13 mouse cellular contexts compared by ENCODE assay signal in the genomic region with DNA sequence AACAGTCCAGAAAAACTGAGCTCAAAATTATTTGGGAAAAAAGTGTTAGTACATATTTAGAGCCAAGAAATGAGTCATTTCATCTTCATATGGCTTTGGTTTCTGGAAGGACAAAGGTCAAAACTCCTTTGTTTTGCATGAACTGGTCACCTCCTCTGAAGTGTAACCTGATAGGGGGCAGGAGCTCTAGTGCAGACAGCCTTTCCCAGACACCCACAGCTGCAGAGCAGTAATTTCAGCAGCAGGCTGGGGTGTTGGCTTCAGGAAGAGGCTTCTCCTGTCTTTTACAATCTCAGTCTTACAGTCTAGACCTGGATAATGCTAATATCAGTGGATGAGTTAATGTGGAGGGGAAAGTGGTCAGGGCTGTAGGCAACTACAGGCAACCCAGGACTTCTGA.
A peak's percentile ranks its signal among the peaks of the same experiment; 100 is the strongest.
DNase-seq lines count a peak whose midpoint lies in the region; ATAC-seq and TF ChIP-seq lines count a peak whose summit lies in the region.
"Had no signal": no experiment of that assay in that cellular context is flagged by ENCODE, and none has a peak within 500 bp of the region (broad histone marks: within the 10 kb centered on the region; RNA-seq: fewer than 3 reads in every experiment).

No protein-coding gene starts in this region.

- no peak overlapping the region for H3K27ac ChIP-seq in embryonic facial prominence, embryonic 11.5 days (replicated peaks; ENCODE audit: low read depth, low read length)
- no peak overlapping the region for H3K27ac ChIP-seq in forebrain, embryonic 12.5 days
- H3K27ac ChIP-seq: hindbrain, postnatal 0 days; liver, embryonic 14.5 days had no signal

- ATAC-seq in embryonic facial prominence, embryonic 11.5 days (replicated peaks; ENCODE audit: insufficient number of reproducible peaks, low FRiP score, low TSS enrichment, low read depth), result 0 out of 2 replicates have a peak, but pooled peaks have one; percentile 39
- no peak for ATAC-seq in forebrain, embryonic 12.5 days (ENCODE audit: low FRiP score)
- ATAC-seq: hindbrain, postnatal 0 days had no signal

- no peak overlapping the region for H3K4me2 ChIP-seq in embryonic facial prominence, embryonic 11.5 days (ENCODE audit: low read depth, low read length)
- peak overlapping the region; percentile 42 for H3K4me2 ChIP-seq in myocyte (ENCODE audit: low read depth)
- H3K4me2 ChIP-seq in forebrain, embryonic 12.5 days, result no peak overlapping the region

- peak; percentile 25 for DNase-seq in gastrocnemius, postnatal 14 days
- no peak for DNase-seq in gastrocnemius, postnatal 36 days
- DNase-seq in lung, postnatal 10 days, result peak; percentile 3
- DNase-seq in lung, postnatal 4 days, result no peak
- DNase-seq in embryonic facial prominence, embryonic 11.5 days (ENCODE audit: low spot score), result peak; percentile 69
- no peak for DNase-seq in right cerebral cortex, adult 18-20 months
- DNase-seq: cerebellum, postnatal 36 days; right cerebral cortex, postnatal 14 days; thymus, adult 2 months had no signal

- no peaks in the 10 kb centered on the region for H3K27me3 ChIP-seq in embryonic facial prominence, embryonic 11.5 days (ENCODE audit: control insufficient read depth, insufficient read depth, low read length)
- H3K27me3 ChIP-seq in myocyte (ENCODE audit: control insufficient read depth, insufficient read depth, insufficient read length), result no peaks in the 10 kb centered on the region
- no peaks in the 10 kb centered on the region for H3K27me3 ChIP-seq in forebrain, embryonic 12.5 days

- intact Hi-C loops in gastrocnemius, postnatal 14 days (cut with DNase I; ENCODE audit: low total_unique reads), result no loop called here
- intact Hi-C loops in gastrocnemius, postnatal 36 days (cut with DNase I), result no loop called here

- H3ac ChIP-seq in myocyte (ENCODE audit: control insufficient read depth, insufficient read length), result no peak overlapping the region

- no peaks in the 10 kb centered on the region for H3K4me1 ChIP-seq in embryonic facial prominence, embryonic 11.5 days (ENCODE audit: control insufficient read depth, insufficient read depth, low read length)
- no peaks in the 10 kb centered on the region for H3K4me1 ChIP-seq in forebrain, embryonic 12.5 days

- no peaks in the 10 kb centered on the region for H3K9me3 ChIP-seq in embryonic facial prominence, embryonic 11.5 days (replicated peaks; ENCODE audit: control insufficient read depth, low read length)
- H3K9me3 ChIP-seq in forebrain, embryonic 12.5 days, result no peaks in the 10 kb centered on the region

- no peak overlapping the region for H3K9ac ChIP-seq in embryonic facial prominence, embryonic 11.5 days (replicated peaks; ENCODE audit: low read length)
- H3K9ac ChIP-seq in forebrain, embryonic 12.5 days, result no peak overlapping the region
- H3K9ac ChIP-seq: liver, embryonic 14.5 days had no signal

- TF ChIP-seq POLR2A in myocyte (IDR thresholded peaks at IDR 0.05; ENCODE audit: insufficient read length, low read depth), result no peak

- H3K79me2 ChIP-seq in myocyte (ENCODE audit: control insufficient read depth, insufficient read depth), result no peaks in the 10 kb centered on the region

- no peaks in the 10 kb centered on the region for H3K36me3 ChIP-seq in embryonic facial prominence, embryonic 11.5 days (replicated peaks; ENCODE audit: control insufficient read depth, insufficient read depth, low read depth, low read length)
- no peaks in the 10 kb centered on the region for H3K36me3 ChIP-seq in myocyte (ENCODE audit: control insufficient read depth, insufficient read depth)
- no peaks in the 10 kb centered on the region for H3K36me3 ChIP-seq in forebrain, embryonic 12.5 days (replicated peaks)

- no peak overlapping the region for H3K4me3 ChIP-seq in embryonic facial prominence, embryonic 11.5 days (ENCODE audit: low read depth, low read length)
- H3K4me3 ChIP-seq in myocyte, result no peak overlapping the region
- no peak overlapping the region for H3K4me3 ChIP-seq in forebrain, embryonic 12.5 days (replicated peaks)

TF ChIP-seq in myocyte, 11 proteins besides CTCF, POLR2A, EP300 and RAD21:
- peak in 1 of 3 experiments; percentile 64 for TF ChIP-seq MYOG (IDR thresholded peaks at IDR 0.05; ENCODE audit: control insufficient read depth in 1 of 3, insufficient read depth in 1 of 3, insufficient read length in 2 of 3, low read depth in 2 of 3)
- no peak for TF ChIP-seq REST (IDR thresholded peaks at IDR 0.05; ENCODE audit: insufficient read depth, insufficient read length)
- TF ChIP-seq CEBPB (IDR thresholded peaks at IDR 0.05; ENCODE audit: insufficient read depth, poor library complexity, severe bottlenecking), result no peak
- TF ChIP-seq MYOD1 (IDR thresholded peaks at IDR 0.05; ENCODE audit: control insufficient read depth in 1 of 3, insufficient read length in 2 of 3, low read depth in 2 of 3), result peak; percentile 7 to 79 (median 64)
- TF ChIP-seq POLR2AphosphoS2 (IDR thresholded peaks at IDR 0.05; ENCODE audit: insufficient read length, low read depth), result no peak
- no peak for TF ChIP-seq USF1 (IDR thresholded peaks at IDR 0.05; ENCODE audit: low read depth)
- no peak for TF ChIP-seq MAX (IDR thresholded peaks at IDR 0.05; ENCODE audit: low read depth)
- TF ChIP-seq TCF3 (IDR thresholded peaks at IDR 0.05; ENCODE audit: insufficient read length, low read depth), result peak; percentile 34
- no peak for TF ChIP-seq E2F4 (IDR thresholded peaks at IDR 0.05; ENCODE audit: insufficient read depth)
- no peak for TF ChIP-seq SRF (IDR thresholded peaks at IDR 0.05; ENCODE audit: control insufficient read depth, insufficient read length, low read depth)
- TF ChIP-seq TCF12 (IDR thresholded peaks at IDR 0.05; ENCODE audit: insufficient read depth, poor library complexity, severe bottlenecking), result peak; percentile 74

Comparison
In these comparisons a context has a peak if more than half of its experiments do, and no peak if none do; other contexts are left out.
1. DNase-seq: peak in gastrocnemius, postnatal 14 days (single experiment), lung, postnatal 10 days (single experiment) and embryonic facial prominence, embryonic 11.5 days (single experiment); none in gastrocnemius, postnatal 36 days (0 of 2), lung, postnatal 4 days (0 of 2) and right cerebral cortex, adult 18-20 months (single experiment).